ENCODE assay signal across 10 mouse cellular contexts in genomic region chr12:71366175-71366574, GRCm38 (mm10). TPM values are rescaled to one million over a fixed set of nuclear protein-coding genes. Genes with fewer than 3 reads are reported as not detected.
DNase-seq lines count a peak whose midpoint lies in the region; ATAC-seq and TF ChIP-seq lines count a peak whose summit lies in the region.
"Had no signal": no experiment of that assay in that cellular context is flagged by ENCODE, and none has a peak within 500 bp of the region (broad histone marks: within the 10 kb centered on the region; RNA-seq: fewer than 3 reads in every experiment).

No protein-coding gene starts in this region.

- no peaks in the 10 kb centered on the region for H3K27me3 ChIP-seq in forebrain, embryonic 13.5 days
- H3K27me3 ChIP-seq in forebrain, embryonic 12.5 days: no peaks in the 10 kb centered on the region; the same call in 1 of the 2 replicates
- no peaks in the 10 kb centered on the region for H3K27me3 ChIP-seq in liver, adult 2 months (ENCODE audit: control insufficient read depth, insufficient read depth, low read length)
- H3K27me3 ChIP-seq in forebrain, postnatal 0 days (ENCODE audit: insufficient read depth, low read length): no peaks in the 10 kb centered on the region
- H3K27me3 ChIP-seq: liver, embryonic 15.5 days had no signal

- no peaks in the 10 kb centered on the region for H3K9me3 ChIP-seq in forebrain, embryonic 13.5 days (replicated peaks)
- H3K9me3 ChIP-seq in forebrain, embryonic 12.5 days: no peaks in the 10 kb centered on the region
- H3K9me3 ChIP-seq in forebrain, postnatal 0 days (ENCODE audit: low read length): no peaks in the 10 kb centered on the region
- H3K9me3 ChIP-seq: liver, embryonic 15.5 days had no signal

- DNase-seq in liver, adult 2 months (ENCODE audit: extremely low read depth, low read depth, low spot score): peak; percentile 96
- no peak for DNase-seq in liver
- peak; percentile 27 for DNase-seq in forebrain, postnatal 0 days
- peak; percentile 54 to 59 for DNase-seq in heart, postnatal 36 days
- DNase-seq in thymus, postnatal 25 days: no peak
- no peak for DNase-seq in MN1 (ENCODE audit: low spot score)
- DNase-seq: kidney, adult 18-20 months had no signal

- H3K4me3 ChIP-seq in forebrain, embryonic 13.5 days: no peak overlapping the region
- no peak overlapping the region for H3K4me3 ChIP-seq in forebrain, embryonic 12.5 days (replicated peaks)
- no peak overlapping the region for H3K4me3 ChIP-seq in liver, adult 2 months (ENCODE audit: insufficient read depth, low read depth, low read length)
- H3K4me3 ChIP-seq in forebrain, postnatal 0 days (ENCODE audit: low read depth, low read length): no peak overlapping the region
- H3K4me3 ChIP-seq: liver, embryonic 15.5 days had no signal

- 0 out of 2 replicates have a peak, but pooled peaks have one; percentile 5 for TF ChIP-seq POLR2A in liver, adult 2 months (IDR thresholded peaks at IDR 0.05; ENCODE audit: extremely low read depth, insufficient read depth, low read length)

- H3K36me3 ChIP-seq in forebrain, embryonic 13.5 days (ENCODE audit: poor library complexity, severe bottlenecking): no peaks in the 10 kb centered on the region
- H3K36me3 ChIP-seq in forebrain, embryonic 12.5 days (replicated peaks): no peaks in the 10 kb centered on the region
- H3K36me3 ChIP-seq in liver, adult 2 months (ENCODE audit: control insufficient read depth, insufficient read depth, low read length): no peaks in the 10 kb centered on the region
- no peaks in the 10 kb centered on the region for H3K36me3 ChIP-seq in forebrain, postnatal 0 days (ENCODE audit: insufficient read depth)
- H3K36me3 ChIP-seq: liver, embryonic 15.5 days had no signal

- H3K4me2 ChIP-seq in forebrain, embryonic 13.5 days: no peak overlapping the region
- H3K4me2 ChIP-seq in forebrain, embryonic 12.5 days: no peak overlapping the region
- no peak overlapping the region for H3K4me2 ChIP-seq in forebrain, postnatal 0 days (ENCODE audit: low read depth)
- H3K4me2 ChIP-seq: liver, embryonic 15.5 days had no signal

- TF ChIP-seq CTCF in liver, adult 2 months (IDR thresholded peaks at IDR 0.05; ENCODE audit: low read depth, low read length): no peak
- TF ChIP-seq CTCF in forebrain, postnatal 0 days (IDR thresholded peaks at IDR 0.05; ENCODE audit: low read depth): no peak

- ATAC-seq in forebrain, embryonic 13.5 days: peak; percentile 8; the same call in 1 of the 2 replicates
- ATAC-seq in forebrain, embryonic 12.5 days (ENCODE audit: low FRiP score): no peak
- peak; percentile 65 for ATAC-seq in forebrain, postnatal 0 days

- H3K4me1 ChIP-seq in forebrain, embryonic 13.5 days: peaks cover 20% of the 10 kb centered on the region; the same call in 1 of the 2 replicates
- H3K4me1 ChIP-seq in forebrain, embryonic 12.5 days: peaks cover 7% of the 10 kb centered on the region; the same call in 1 of the 2 replicates
- peaks cover 34% of the 10 kb centered on the region for H3K4me1 ChIP-seq in liver, adult 2 months (ENCODE audit: control insufficient read depth, insufficient read depth, low read length)
- peaks cover 8% of the 10 kb centered on the region for H3K4me1 ChIP-seq in forebrain, postnatal 0 days (ENCODE audit: insufficient read depth)
- H3K4me1 ChIP-seq: liver, embryonic 15.5 days had no signal

- WGBS in forebrain, embryonic 13.5 days: 54% methylated on average over 6 of the region's 6 CpGs
- WGBS in forebrain, embryonic 12.5 days: 59% methylated on average over 6 of the region's 6 CpGs
- 10% methylated on average over 6 of the region's 6 CpGs for WGBS in liver, adult 2 months
- 33% methylated on average over 6 of the region's 6 CpGs for WGBS in forebrain, postnatal 0 days

- no peak overlapping the region for H3K9ac ChIP-seq in forebrain, embryonic 13.5 days
- H3K9ac ChIP-seq in forebrain, embryonic 12.5 days: no peak overlapping the region
- peak overlapping the region; percentile 2; the same call in 1 of the 2 replicates for H3K9ac ChIP-seq in liver, adult 2 months (ENCODE audit: low read depth, low read length)
- H3K9ac ChIP-seq in forebrain, postnatal 0 days: no peak overlapping the region; the same call in 1 of the 2 replicates
- H3K9ac ChIP-seq: liver, embryonic 15.5 days had no signal

- peak overlapping the region; percentile 17; the same call in 1 of the 2 replicates for H3K27ac ChIP-seq in forebrain, embryonic 13.5 days
- no peak overlapping the region for H3K27ac ChIP-seq in forebrain, embryonic 12.5 days
- H3K27ac ChIP-seq in liver, adult 2 months (replicated peaks; ENCODE audit: insufficient read depth, low read depth, low read length): peak overlapping the region; percentile 73
- H3K27ac ChIP-seq in forebrain, postnatal 0 days (ENCODE audit: low read depth, low read length): 0 out of 2 replicates have a peak overlapping the region, but pooled peaks have one; percentile 29
- H3K27ac ChIP-seq: liver, embryonic 15.5 days had no signal

- intact Hi-C loops in heart, postnatal 36 days (cut with DNase I): no loop called here

- no peaks in the 10 kb centered on the region for H3K79me2 ChIP-seq in liver, adult 2 months (ENCODE audit: control insufficient read depth, insufficient read depth, low read length)

RNA-seq across cellular contexts. Expression of gene Dact1, which starts 56.5 kb away (rescaled TPM):
- polyA plus RNA-seq in forebrain, embryonic 13.5 days (2015; fragmentation: Nextera tagmentation; extraction: Ambion mirVana): 22.4 and 26.0 TPM in 2 replicates
- polyA plus RNA-seq in forebrain, embryonic 12.5 days (2016; fragmentation: Nextera tagmentation; extraction: Ambion mirVana): 24.7 and 25.5 TPM in 2 replicates
- 1.7 and 2.1 TPM in 2 replicates for total RNA-seq in liver, adult 2 months (2014; rRNA removed)
- polyA plus RNA-seq in liver, adult 2 months (2012; rRNA removed): 0.98 and 1.4 TPM in 2 replicates
- 75.1 and 102 TPM in 2 replicates for total RNA-seq in forebrain, postnatal 0 days (2014; rRNA removed)
- 24.1 and 26.3 TPM in 2 replicates for polyA plus RNA-seq in forebrain, postnatal 0 days (2015; fragmentation: Nextera tagmentation; extraction: Ambion mirVana)
- total RNA-seq in heart, postnatal 36 days (2021): 1 to 10 TPM; 4.8 to 6.2 TPM

Comparison
In these comparisons a context has a peak if more than half of its experiments do, and no peak if none do; other contexts are left out.
1. DNase-seq: peak in liver, adult 2 months (single experiment), forebrain, postnatal 0 days (single experiment) and heart, postnatal 36 days (2 of 2); none in liver (single experiment), thymus, postnatal 25 days (single experiment) and MN1 (single experiment).